Mouse (Mus musculus) MEL (cell line): ENCODE measurements around the gene 1700013H16Rik. TPM values are rescaled to one million over a fixed set of nuclear protein-coding genes. Genes with fewer than 3 reads are reported as not detected.

ENCODE experiments used
- DNase-seq: peaks from one replicate; pipeline ENCODE4 v3.0.0; 2011; ENCODE audit warnings: low read depth, low spot score
- H3K27ac ChIP-seq: 2 replicates; pipeline ENCODE4 v1.5.1; 2012; ENCODE audit warnings: low read depth, mild to moderate bottlenecking, control low read depth, low read length, moderate library complexity; ENCODE audit not compliant: control insufficient read depth
- H3K27me3 ChIP-seq, 2 experiments: fragments of 150-350 bp in 1 of 2; sonication (generic) in 1 of 2; 2 replicates each; pipeline ENCODE4 v1.6.1; 2012; ENCODE audit warnings: low read length in 2 of 2, mild to moderate bottlenecking in 2 of 2, improper control_type of control experiment in 1 of 2, moderate library complexity in 1 of 2; ENCODE audit not compliant: insufficient read depth in 2 of 2, control insufficient read depth in 1 of 2
- H3K36me3 ChIP-seq, 2 experiments: 2 replicates each; pipeline ENCODE4 v1.6.1; 2012 to 2014; ENCODE audit warnings: low read length in 2 of 2, improper control_type of control experiment in 1 of 2, inconsistent platforms in 1 of 2, mild to moderate bottlenecking in 1 of 2; ENCODE audit not compliant: insufficient read depth in 2 of 2, control insufficient read depth in 1 of 2
- H3K4me1 ChIP-seq, 2 experiments: fragments of 150-350 bp in 1 of 2; sonication (generic) in 1 of 2; 2 replicates each; pipeline ENCODE4 v1.6.1; 2012; ENCODE audit warnings: low read length in 2 of 2, improper control_type of control experiment in 1 of 2, mild to moderate bottlenecking in 1 of 2; ENCODE audit not compliant: insufficient read depth in 2 of 2, control insufficient read depth in 1 of 2
- H3K4me3 ChIP-seq, 2 experiments: fragments of 150-350 bp in 1 of 2; sonication (generic) in 1 of 2; 2 replicates each; pipeline ENCODE4 v1.5.1; 2012; ENCODE audit warnings: low read depth in 2 of 2, low read length in 2 of 2, mild to moderate bottlenecking in 2 of 2, moderate library complexity in 2 of 2, control low read depth in 1 of 2, improper control_type of control experiment in 1 of 2; ENCODE audit not compliant: control insufficient read depth in 1 of 2, insufficient read depth in 1 of 2
- H3K79me2 ChIP-seq: 2 replicates; pipeline ENCODE4 v1.6.1; 2012; ENCODE audit warnings: mild to moderate bottlenecking, low read length, moderate library complexity; ENCODE audit not compliant: control insufficient read depth, poor library complexity, insufficient read depth
- H3K9ac ChIP-seq: 2 replicates; pipeline ENCODE4 v1.6.1; 2012; ENCODE audit warnings: low read depth, mild to moderate bottlenecking, control low read depth, low read length, moderate library complexity; ENCODE audit not compliant: control insufficient read depth, poor library complexity, severe bottlenecking
- H3K9me3 ChIP-seq: fragments of 150-350 bp; sonication (generic); replicated peaks from 2 replicates; pipeline ENCODE4 v1.6.1; 2012; ENCODE audit warnings: mild to moderate bottlenecking, low read length, improper control_type of control experiment, moderate library complexity; ENCODE audit not compliant: insufficient read depth
- CHD2 ChIP-seq: IDR thresholded peaks from 2 replicates; pipeline ENCODE4 v1.6.1; 2011; ENCODE audit warnings: low read length, improper control_type of control experiment
- CTCF ChIP-seq, 3 experiments: IDR thresholded peaks in 2 of 3; conservative IDR thresholded peaks in 1 of 3; 2 replicates each; pipeline ENCODE4 v1.5.1; 2011 to 2012; ENCODE audit warnings: low read length in 3 of 3, low read depth in 2 of 3, mild to moderate bottlenecking in 2 of 3, improper control_type of control experiment in 1 of 3, inconsistent platforms in 1 of 3, mixed read lengths in 1 of 3, moderate library complexity in 1 of 3; ENCODE audit not compliant: control insufficient read depth in 1 of 3, insufficient read depth in 1 of 3, poor library complexity in 1 of 3, severe bottlenecking in 1 of 3
- ELF1 ChIP-seq: IDR thresholded peaks from 2 replicates; pipeline ENCODE4 v1.6.1; 2014; ENCODE audit warnings: low read depth, mild to moderate bottlenecking, inconsistent platforms, low read length, improper control_type of control experiment, moderate library complexity
- EP300 ChIP-seq, 2 experiments: IDR thresholded peaks; 2 replicates each; pipeline ENCODE4 v1.6.1; 2011; ENCODE audit warnings: improper control_type of control experiment in 2 of 2, low read length in 2 of 2, low read depth in 1 of 2, mild to moderate bottlenecking in 1 of 2
- GABPA ChIP-seq: IDR thresholded peaks from 2 replicates; pipeline ENCODE4 v1.6.1; 2012; ENCODE audit warnings: low read depth, mild to moderate bottlenecking, inconsistent platforms, low read length, improper control_type of control experiment, moderate library complexity
- HCFC1 ChIP-seq: IDR thresholded peaks from 2 replicates; pipeline ENCODE4 v1.6.1; 2012; ENCODE audit warnings: low read depth, mild to moderate bottlenecking, inconsistent platforms, low read length, improper control_type of control experiment, moderate library complexity
- JUND ChIP-seq: IDR thresholded peaks from 2 replicates; pipeline ENCODE4 v1.6.1; 2011; ENCODE audit warnings: low read depth, mild to moderate bottlenecking, improper control_type of control experiment, low read length
- KAT2A ChIP-seq: conservative IDR thresholded peaks from 2 replicates; pipeline ENCODE4 v1.6.1; 2012; ENCODE audit warnings: low read depth, low read length, improper control_type of control experiment, inconsistent platforms
- MAFK ChIP-seq: IDR thresholded peaks from 2 replicates; pipeline ENCODE4 v1.6.1; 2011; ENCODE audit warnings: low read depth, mild to moderate bottlenecking, low read length, improper control_type of control experiment, borderline replicate concordance
- MAX ChIP-seq: IDR thresholded peaks from 2 replicates; pipeline ENCODE4 v1.6.1; 2011; ENCODE audit warnings: low read length, improper control_type of control experiment
- MAZ ChIP-seq: IDR thresholded peaks from 2 replicates; pipeline ENCODE4 v1.6.1; 2012; ENCODE audit warnings: low read depth, mild to moderate bottlenecking, inconsistent platforms, low read length, improper control_type of control experiment
- MEF2A ChIP-seq: IDR thresholded peaks from 2 replicates; pipeline ENCODE4 v1.6.1; 2014; ENCODE audit warnings: low read depth, mild to moderate bottlenecking, inconsistent platforms, low read length, improper control_type of control experiment; ENCODE audit not compliant: poor library complexity, insufficient replicate concordance, severe bottlenecking; ENCODE audit errors: extremely low read depth
- MYB ChIP-seq: IDR thresholded peaks from 2 replicates; pipeline ENCODE4 v1.6.1; 2011; ENCODE audit warnings: mild to moderate bottlenecking, low read depth, low read length, improper control_type of control experiment
- MYC ChIP-seq: IDR thresholded peaks from 2 replicates; pipeline ENCODE4 v1.6.1; 2011; ENCODE audit warnings: low read depth, mild to moderate bottlenecking, low read length, improper control_type of control experiment, moderate library complexity
- NRF1 ChIP-seq: IDR thresholded peaks from 2 replicates; pipeline ENCODE4 v1.6.1; 2014; ENCODE audit warnings: low read depth, mild to moderate bottlenecking, inconsistent platforms, low read length, improper control_type of control experiment, moderate library complexity; ENCODE audit not compliant: poor library complexity, insufficient read depth, severe bottlenecking
- POLR2AphosphoS2 ChIP-seq: IDR thresholded peaks from 2 replicates; pipeline ENCODE4 v1.6.1; 2011; ENCODE audit warnings: low read length, improper control_type of control experiment
- SMC3 ChIP-seq: IDR thresholded peaks from 2 replicates; pipeline ENCODE4 v1.6.1; 2011; ENCODE audit warnings: low read depth, low read length, improper control_type of control experiment
- TAL1 ChIP-seq: IDR thresholded peaks from 2 replicates; pipeline ENCODE4 v1.6.1; 2012; ENCODE audit warnings: mild to moderate bottlenecking, inconsistent platforms, low read length, moderate library complexity, mixed read lengths
- TCF12 ChIP-seq: IDR thresholded peaks from 2 replicates; pipeline ENCODE4 v1.6.1; 2014; ENCODE audit warnings: low read depth, mild to moderate bottlenecking, inconsistent platforms, low read length, improper control_type of control experiment, moderate library complexity
- UBTF ChIP-seq: IDR thresholded peaks from 2 replicates; pipeline ENCODE4 v1.6.1; 2012; ENCODE audit warnings: low read depth, mild to moderate bottlenecking, inconsistent platforms, low read length, improper control_type of control experiment, moderate library complexity, borderline replicate concordance; ENCODE audit not compliant: insufficient read depth
- USF2 ChIP-seq, 2 experiments: IDR thresholded peaks; 2 replicates each; pipeline ENCODE4 v1.6.1; 2011 to 2012; ENCODE audit warnings: improper control_type of control experiment in 2 of 2, low read length in 2 of 2, borderline replicate concordance in 1 of 2, inconsistent platforms in 1 of 2, low read depth in 1 of 2, mild to moderate bottlenecking in 1 of 2; ENCODE audit not compliant: insufficient read depth in 1 of 2
- ZC3H11A ChIP-seq: IDR thresholded peaks from 2 replicates; pipeline ENCODE4 v1.6.1; 2012; ENCODE audit warnings: low read depth, mild to moderate bottlenecking, inconsistent platforms, low read length, improper control_type of control experiment
- ZKSCAN1 ChIP-seq: IDR thresholded peaks from 2 replicates; pipeline ENCODE4 v1.6.1; 2012; ENCODE audit warnings: low read depth, mild to moderate bottlenecking, inconsistent platforms, low read length, improper control_type of control experiment, moderate library complexity
- ZMIZ1 ChIP-seq: IDR thresholded peaks from 2 replicates; pipeline ENCODE4 v1.6.1; 2012; ENCODE audit warnings: low read depth, mild to moderate bottlenecking, inconsistent platforms, low read length, improper control_type of control experiment, moderate library complexity
- ZNF384 ChIP-seq: IDR thresholded peaks from 2 replicates; pipeline ENCODE4 v1.6.1; 2012; ENCODE audit warnings: low read depth, mild to moderate bottlenecking, inconsistent platforms, low read length, improper control_type of control experiment
- polyA plus RNA-seq, 2 experiments: library from polyadenylated mRNA; stranded (reverse) in 1 of 2; unstranded in 1 of 2; fragments of >175 nt in 1 of 2; fragments of >200 nt in 1 of 2; gene quantifications; 2 replicates each; pipeline versions ENCODE4 v1.2.1 to v1.2.4; 2012; ENCODE audit warnings: low replicate concordance in 2 of 2, low read depth in 1 of 2; ENCODE audit not compliant: insufficient read length in 2 of 2, insufficient read depth in 1 of 2, missing spikeins in 1 of 2
- total RNA-seq: library from RNA; depleted of rRNA; stranded (reverse); fragments of 300-350 nt; gene quantifications from 2 replicates; pipeline ENCODE4 v1.2.3, GENCODE M21; 2012

Gene 1700013H16Rik
- total and polyA plus RNA-seq, 3 experiments, result not detected

DNA sequence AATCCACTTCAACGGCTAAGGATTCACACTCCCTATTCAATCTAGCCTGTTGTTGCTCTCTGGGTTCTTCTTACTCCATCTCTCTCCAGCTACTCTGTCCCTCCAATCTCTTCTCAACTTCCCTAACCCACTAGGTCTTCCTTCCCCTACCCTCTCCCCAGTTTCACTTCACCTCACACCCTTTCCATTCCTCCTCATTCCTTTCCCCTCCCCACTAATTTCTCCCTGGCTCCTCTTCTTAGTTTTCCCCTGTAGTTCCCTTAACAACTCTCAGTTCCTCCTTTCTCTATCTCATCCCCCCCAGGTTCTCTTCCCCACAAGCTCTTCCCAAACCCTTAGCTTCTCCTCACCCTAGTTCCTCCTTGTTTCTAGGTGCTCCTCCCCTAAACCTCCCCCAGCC, 4.8 kb downstream of the 1700013H16Rik start (continued):
- TF ChIP-seq MEF2A, result no peak

DNA sequence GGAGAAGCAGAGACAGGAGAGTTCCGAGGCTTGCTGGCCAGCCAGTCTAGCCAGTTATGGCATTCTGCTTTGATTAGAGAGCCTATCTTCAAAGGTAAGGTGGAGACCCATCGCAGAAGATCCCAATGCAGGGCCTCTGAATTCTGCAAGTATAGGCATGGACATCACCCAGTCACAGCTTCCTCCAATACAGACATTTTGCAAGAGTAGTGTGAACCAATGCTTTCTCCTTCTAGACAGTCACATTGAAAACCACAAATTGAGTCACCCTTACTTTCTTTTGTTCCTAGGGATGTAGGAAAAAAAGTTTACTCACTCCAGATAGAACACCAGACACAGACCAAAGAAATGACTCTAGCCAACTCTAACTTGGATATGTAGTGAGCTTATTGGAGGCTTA, 28.7 kb downstream of the 1700013H16Rik start:
- H3K27ac ChIP-seq, result no peak overlapping the region
- H3K4me1 ChIP-seq, result no peaks in the 10 kb centered on the region
- H3K79me2 ChIP-seq, result no peaks in the 10 kb centered on the region
- no peak for DNase-seq
- H3K4me3 ChIP-seq, result no peak overlapping the region
- H3K9me3 ChIP-seq, result no peaks in the 10 kb centered on the region
- TF ChIP-seq MAZ (no peak), CHD2 (no peak), GABPA (no peak), MAX (no peak), ZMIZ1 (no peak), TAL1 (no peak), MYB (no peak), POLR2AphosphoS2 (no peak), MYC (no peak), ZC3H11A (no peak), HCFC1 (no peak), JUND (no peak), USF2 (IDR thresholded peaks at IDR 0.05; ENCODE audit: borderline replicate concordance in 1 of 2, insufficient read depth in 1 of 2, low read depth in 1 of 2, low read length in 2 of 2) (no peak), ZKSCAN1 (no peak), ELF1 (no peak), SMC3 (no peak), UBTF (no peak), CTCF (IDR thresholded peaks at IDR 0.05 in 2 of 3, conservative IDR thresholded peaks at IDR 0.05 in 1 of 3; ENCODE audit: control insufficient read depth in 1 of 3, insufficient read depth in 1 of 3, low read depth in 2 of 3, low read length in 3 of 3, poor library complexity in 1 of 3, severe bottlenecking in 1 of 3) (no peak)
- H3K9ac ChIP-seq, result no peak overlapping the region
- no peaks in the 10 kb centered on the region for H3K36me3 ChIP-seq
- no peaks in the 10 kb centered on the region for H3K27me3 ChIP-seq

DNA sequence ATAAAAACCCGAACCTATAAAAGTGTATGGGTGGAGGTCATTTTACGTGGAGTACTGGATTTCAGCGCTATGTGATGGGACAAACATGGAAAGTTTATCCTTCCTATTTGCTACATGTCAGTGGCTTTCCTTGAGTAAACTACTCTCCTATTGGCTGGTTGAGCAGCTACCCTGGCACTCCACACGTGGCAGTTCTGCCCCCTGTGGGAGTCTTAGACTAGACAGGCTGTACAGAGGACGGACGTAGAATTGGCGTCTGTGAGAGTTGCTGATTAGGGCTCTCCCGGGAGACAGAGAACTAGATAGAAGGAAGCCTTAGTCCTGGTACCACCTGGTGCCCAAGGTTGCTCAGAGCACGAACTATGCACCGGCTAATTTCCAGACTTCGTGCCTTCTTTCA, 33.0 kb downstream of the 1700013H16Rik start, which contains the start of gene 4930502E18Rik:
Gene 4930502E18Rik (plus strand): TSS at position 231 of the 400 bp plus-strand sequence.
- Histone ChIP-seq H3K36me3 (no peaks in the 10 kb centered on the region), H3K9ac (no peak within 1 kb of the TSS), H3K4me1 (no peaks in the 10 kb centered on the region), H3K27me3 (no peaks in the 10 kb centered on the region), H3K79me2 (no peaks in the 10 kb centered on the region), H3K9me3 (no peaks in the 10 kb centered on the region), H3K27ac (no peak within 1 kb of the TSS), H3K4me3 (no peak within 1 kb of the TSS)
- DNase-seq, result no peak
- TF ChIP-seq KAT2A (no peak), MYC (no peak), ELF1 (no peak), ZNF384 (no peak), ZMIZ1 (no peak), CTCF (IDR thresholded peaks at IDR 0.05 in 2 of 3, conservative IDR thresholded peaks at IDR 0.05 in 1 of 3; ENCODE audit: control insufficient read depth in 1 of 3, insufficient read depth in 1 of 3, low read depth in 2 of 3, low read length in 3 of 3, poor library complexity in 1 of 3, severe bottlenecking in 1 of 3) (no peak), MAX (no peak), TCF12 (no peak), NRF1 (no peak), MEF2A (no peak), MAFK (no peak), EP300 (IDR thresholded peaks at IDR 0.05; ENCODE audit: low read depth in 1 of 2, low read length in 2 of 2) (no peak), ZKSCAN1 (no peak)
